Mouse (Mus musculus): ENCODE measurements around the gene Pigu. TPM values are rescaled to one million over a fixed set of nuclear protein-coding genes. Genes with fewer than 3 reads are reported as not detected.
A peak's percentile ranks its signal among the peaks of the same experiment; 100 is the strongest.

Gene Pigu
- polyA plus RNA-seq, 1 experiment from 2014 or later, result 60.2 TPM

GRCm38 (mm10) chr2:155385731-155386533 lies 28.7 kb upstream of the Pigu start:
- ATAC-seq (replicated peaks; ENCODE audit: low FRiP score, low TSS enrichment, low read depth), result no peak
- no peaks in the 10 kb centered on the region for H3K9me3 ChIP-seq (ENCODE audit: control insufficient read depth, low read length)
- H3K4me1 ChIP-seq (replicated peaks; ENCODE audit: control insufficient read depth, insufficient read depth, low read length), result peaks cover 12% of the 10 kb centered on the region
- no peak overlapping the region for H3K4me3 ChIP-seq (ENCODE audit: low read depth, low read length)
- H3K27ac ChIP-seq (ENCODE audit: low read depth), result no peak overlapping the region
- no peak overlapping the region for H3K4me2 ChIP-seq (ENCODE audit: low read length)
- DNase-seq (ENCODE audit: low spot score), result peak; percentile 54
- no peaks in the 10 kb centered on the region for H3K27me3 ChIP-seq (replicated peaks; ENCODE audit: control insufficient read depth, insufficient read depth, low read length)
- peaks cover 37% of the 10 kb centered on the region for H3K36me3 ChIP-seq (ENCODE audit: control insufficient read depth, insufficient read depth, low read length)
- 47% methylated on average over 18 of the region's 18 CpGs for WGBS
- H3K9ac ChIP-seq (ENCODE audit: low read length), result no peak overlapping the region

- no peaks in the 10 kb centered on the region for H3K9me3 ChIP-seq (ENCODE audit: control insufficient read depth, low read length)
- H3K4me3 ChIP-seq (ENCODE audit: low read depth, low read length), result no peak overlapping the region
- peak; percentile 91 for DNase-seq (ENCODE audit: low spot score)
- WGBS, result 34% methylated on average over 7 of the region's 7 CpGs
- peaks cover 30% of the 10 kb centered on the region for H3K36me3 ChIP-seq (ENCODE audit: control insufficient read depth, insufficient read depth, low read length)
- ATAC-seq (replicated peaks; ENCODE audit: low FRiP score, low TSS enrichment, low read depth), result no peak
- H3K27ac ChIP-seq (ENCODE audit: low read depth), result no peak overlapping the region
- peaks cover 16% of the 10 kb centered on the region for H3K4me1 ChIP-seq (replicated peaks; ENCODE audit: control insufficient read depth, insufficient read depth, low read length)
- no peak overlapping the region for H3K9ac ChIP-seq (ENCODE audit: low read length)
- 0 out of 2 replicates have a peak, but pooled peaks cover 6% of the 10 kb centered on the region for H3K27me3 ChIP-seq (replicated peaks; ENCODE audit: control insufficient read depth, insufficient read depth, low read length)
- no peak overlapping the region for H3K4me2 ChIP-seq (ENCODE audit: low read length)
Measured at GRCm38 (mm10) chr2:155385090-155385489, 27.9 kb upstream of the Pigu start.

GRCm38 (mm10) chr2:155382791-155383438 lies 25.7 kb upstream of the Pigu start:
- DNase-seq (ENCODE audit: low spot score) (peak; percentile 54), ATAC-seq (replicated peaks; ENCODE audit: low FRiP score, low TSS enrichment, low read depth) (no peak)
- 79% methylated on average over 2 of the region's 2 CpGs for WGBS
- no peak overlapping the region for H3K9ac ChIP-seq (ENCODE audit: low read length)
- H3K4me3 ChIP-seq (ENCODE audit: low read depth, low read length), result no peak overlapping the region
- peak overlapping the region; percentile 80 for H3K4me2 ChIP-seq (ENCODE audit: low read length)
- H3K36me3 ChIP-seq (ENCODE audit: control insufficient read depth, insufficient read depth, low read length), result peaks cover 9% of the 10 kb centered on the region; the same call in 1 of the 2 replicates
- 0 out of 2 replicates have a peak, but pooled peaks cover 8% of the 10 kb centered on the region for H3K27me3 ChIP-seq (replicated peaks; ENCODE audit: control insufficient read depth, insufficient read depth, low read length)
- H3K9me3 ChIP-seq (ENCODE audit: control insufficient read depth, low read length), result no peaks in the 10 kb centered on the region
- no peak overlapping the region for H3K27ac ChIP-seq (ENCODE audit: low read depth)
- peaks cover 16% of the 10 kb centered on the region for H3K4me1 ChIP-seq (replicated peaks; ENCODE audit: control insufficient read depth, insufficient read depth, low read length)

- Histone ChIP-seq H3K4me2 (ENCODE audit: low read length) (peak overlapping the region; percentile 80), H3K4me3 (ENCODE audit: low read depth, low read length) (peak overlapping the region; percentile 93), H3K27ac (ENCODE audit: low read depth) (peak overlapping the region; percentile 97), H3K36me3 (ENCODE audit: control insufficient read depth, insufficient read depth, low read length) (0 out of 2 replicates have a peak, but pooled peaks cover 3% of the 10 kb centered on the region), H3K27me3 (replicated peaks; ENCODE audit: control insufficient read depth, insufficient read depth, low read length) (0 out of 2 replicates have a peak, but pooled peaks cover 8% of the 10 kb centered on the region), H3K9me3 (ENCODE audit: control insufficient read depth, low read length) (no peaks in the 10 kb centered on the region), H3K9ac (ENCODE audit: low read length) (peak overlapping the region; percentile 95), H3K4me1 (replicated peaks; ENCODE audit: control insufficient read depth, insufficient read depth, low read length) (peaks cover 16% of the 10 kb centered on the region)
- 17% methylated on average over 6 of the region's 6 CpGs for WGBS
- no peak for DNase-seq (ENCODE audit: low spot score)
- no peak; the same call in 1 of the 2 replicates for ATAC-seq (replicated peaks; ENCODE audit: low FRiP score, low TSS enrichment, low read depth)
Measured at GRCm38 (mm10) chr2:155382332-155382700, 25.1 kb upstream of the Pigu start.

- peak overlapping the region; percentile 93 for H3K4me3 ChIP-seq (ENCODE audit: low read depth, low read length)
- no peaks in the 10 kb centered on the region for H3K9me3 ChIP-seq (ENCODE audit: control insufficient read depth, low read length)
- under 1% methylated on average over 64 of the region's 68 CpGs for WGBS
- 0 out of 2 replicates have a peak, but pooled peaks cover 8% of the 10 kb centered on the region for H3K27me3 ChIP-seq (replicated peaks; ENCODE audit: control insufficient read depth, insufficient read depth, low read length)
- peaks cover 16% of the 10 kb centered on the region for H3K4me1 ChIP-seq (replicated peaks; ENCODE audit: control insufficient read depth, insufficient read depth, low read length)
- H3K4me2 ChIP-seq (ENCODE audit: low read length), result peak overlapping the region; percentile 80
- peak overlapping the region; percentile 97 for H3K27ac ChIP-seq (ENCODE audit: low read depth)
- DNase-seq (ENCODE audit: low spot score), result peak; percentile 98
- peak; percentile 94 for ATAC-seq (replicated peaks; ENCODE audit: low FRiP score, low TSS enrichment, low read depth)
- H3K9ac ChIP-seq (ENCODE audit: low read length), result peak overlapping the region; percentile 95
- no peaks in the 10 kb centered on the region for H3K36me3 ChIP-seq (ENCODE audit: control insufficient read depth, insufficient read depth, low read length)
Measured at GRCm38 (mm10) chr2:155381643-155382331, 24.6 kb upstream of the Pigu start.

- H3K4me1 ChIP-seq (replicated peaks; ENCODE audit: control insufficient read depth, insufficient read depth, low read length), result peaks cover 16% of the 10 kb centered on the region
- H3K27me3 ChIP-seq (replicated peaks; ENCODE audit: control insufficient read depth, insufficient read depth, low read length), result 0 out of 2 replicates have a peak, but pooled peaks cover 8% of the 10 kb centered on the region
- ATAC-seq (replicated peaks; ENCODE audit: low FRiP score, low TSS enrichment, low read depth) (no peak), DNase-seq (ENCODE audit: low spot score) (no peak)
- peak overlapping the region; percentile 95 for H3K9ac ChIP-seq (ENCODE audit: low read length)
- under 1% methylated on average over 11 of the region's 11 CpGs for WGBS
- H3K9me3 ChIP-seq (ENCODE audit: control insufficient read depth, low read length), result no peaks in the 10 kb centered on the region
- no peaks in the 10 kb centered on the region for H3K36me3 ChIP-seq (ENCODE audit: control insufficient read depth, insufficient read depth, low read length)
- H3K27ac ChIP-seq (ENCODE audit: low read depth), result no peak overlapping the region; the same call in 1 of the 2 replicates
- H3K4me2 ChIP-seq (ENCODE audit: low read length), result peak overlapping the region; percentile 80
- peak overlapping the region; percentile 93 for H3K4me3 ChIP-seq (ENCODE audit: low read depth, low read length)
Measured at GRCm38 (mm10) chr2:155381060-155381437, 23.8 kb upstream of the Pigu start.

- Histone ChIP-seq H3K4me3 (ENCODE audit: low read depth, low read length) (peak within 1 kb of the TSS; percentile 93), H3K4me2 (ENCODE audit: low read length) (peak within 1 kb of the TSS; percentile 80), H3K27ac (ENCODE audit: low read depth) (peak within 1 kb of the TSS; percentile 97), H3K36me3 (ENCODE audit: control insufficient read depth, insufficient read depth, low read length) (no peaks in the 10 kb centered on the region), H3K9ac (ENCODE audit: low read length) (peak within 1 kb of the TSS; percentile 95), H3K9me3 (ENCODE audit: control insufficient read depth, low read length) (no peaks in the 10 kb centered on the region), H3K4me1 (replicated peaks; ENCODE audit: control insufficient read depth, insufficient read depth, low read length) (peaks cover 16% of the 10 kb centered on the region), H3K27me3 (replicated peaks; ENCODE audit: control insufficient read depth, insufficient read depth, low read length) (0 out of 2 replicates have a peak, but pooled peaks cover 8% of the 10 kb centered on the region)
- ATAC-seq (replicated peaks; ENCODE audit: low FRiP score, low TSS enrichment, low read depth) (no peak), DNase-seq (ENCODE audit: low spot score) (no peak)
- 55% methylated on average over 8 of the region's 8 CpGs for WGBS
Measured at GRCm38 (mm10) chr2:155380261-155381059, 23.2 kb upstream of the Pigu start, which contains the start of gene Trp53inp2. Trp53inp2 (plus strand) TSS chr2:155381059.

Measured in intestine, embryonic 14.5 days (tissue).